Mouse (Mus musculus): Measurements from ENCODE around the gene Scamp4.
"Not testable (repeated sequence)": the region's sequence is repeated elsewhere in the genome, so short reads cannot be mapped to it uniquely, and the experiment has no call there.

The Scamp4 gene

DNA sequence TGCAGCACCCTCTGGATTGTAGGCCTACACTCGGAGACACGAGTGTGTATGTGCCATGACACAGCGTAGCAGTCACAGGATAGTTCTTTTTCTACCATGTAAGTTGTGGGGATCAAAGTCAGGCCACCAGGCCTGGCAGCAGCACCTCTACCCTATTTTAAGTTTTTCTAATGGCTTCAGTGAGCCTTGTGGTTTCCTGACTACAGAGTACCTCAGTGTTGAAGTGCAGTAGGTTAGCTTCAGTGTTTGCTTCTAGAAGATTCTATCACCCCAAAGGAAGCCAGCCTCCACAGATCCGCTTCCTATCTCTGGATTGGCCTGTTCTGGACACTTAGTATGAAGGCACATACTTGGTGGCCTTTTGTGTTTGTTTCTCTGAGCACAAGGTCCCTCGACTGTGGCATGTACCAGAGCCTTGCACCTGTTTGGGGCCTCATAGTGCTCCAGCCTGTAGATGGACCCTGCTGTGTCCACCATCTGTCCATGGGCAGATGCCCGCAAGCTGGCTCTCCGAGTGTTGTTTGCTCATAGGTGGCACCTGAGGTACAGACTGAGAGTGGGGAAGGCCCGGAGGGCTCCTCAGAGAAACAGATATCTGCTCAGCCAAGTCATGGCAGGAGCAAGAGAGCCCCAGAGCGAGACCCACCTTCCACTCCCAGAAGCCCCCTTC lies 7.6 kb downstream of the Scamp4 start:
- DNase-seq (ENCODE audit: low read depth, low spot score) = peak; percentile 95

DNA sequence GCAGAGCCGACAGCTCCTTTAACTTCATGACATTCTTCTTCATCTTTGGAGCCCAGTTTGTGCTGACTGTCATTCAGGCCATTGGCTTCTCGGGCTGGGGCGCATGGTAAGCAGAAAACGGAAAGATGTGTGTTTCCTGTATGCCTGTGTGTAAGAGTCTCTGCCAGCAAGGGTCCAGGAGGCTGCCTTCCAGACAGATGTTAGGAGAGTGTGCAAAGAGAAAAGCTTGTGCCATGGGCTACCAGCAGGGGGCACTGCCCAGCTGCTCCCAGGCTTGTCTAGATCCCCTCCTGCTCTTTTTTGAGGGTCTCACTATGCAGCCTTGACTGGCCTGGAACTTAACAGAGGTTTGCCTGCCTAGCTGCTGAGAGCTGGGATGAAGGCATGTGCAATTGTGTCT lies 8.4 kb downstream of the Scamp4 start:
- DNase-seq (ENCODE audit: low read depth, low spot score) = peak; percentile 47

- no peak for DNase-seq (ENCODE audit: low read depth, low spot score)
Observed at GRCm38 (mm10) chr10:80611905-80612304, 9.2 kb downstream of the Scamp4 start.

GRCm38 (mm10) chr10:80613821-80614220 lies 11.1 kb downstream of the Scamp4 start:
- no peak for DNase-seq (ENCODE audit: low read depth, low spot score)

GRCm38 (mm10) chr10:80614351-80614750 lies 11.7 kb downstream of the Scamp4 start:
- DNase-seq (ENCODE audit: low read depth, low spot score) = no peak

DNA sequence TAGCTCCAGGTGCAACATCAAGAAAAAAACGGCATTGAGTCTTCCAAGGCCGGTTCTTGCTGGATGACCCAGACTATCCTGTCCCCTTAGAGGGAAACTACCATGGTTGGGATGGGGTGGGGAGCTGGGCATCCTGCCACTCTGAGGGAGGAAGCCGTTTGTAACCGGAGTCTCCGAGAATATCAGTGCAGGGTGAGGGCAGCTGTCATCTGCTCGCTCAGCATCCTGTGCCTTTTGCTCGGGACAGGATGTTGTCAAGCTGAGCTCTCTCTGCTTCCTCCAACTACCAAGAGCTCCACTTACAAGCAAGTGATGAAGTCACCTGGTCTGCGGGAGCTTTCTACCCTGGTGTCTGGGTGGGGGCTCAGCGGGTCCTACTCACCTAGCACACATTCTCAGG lies 15.5 kb downstream of the Scamp4 start:
- no peak for DNase-seq (ENCODE audit: low read depth, low spot score)

DNA sequence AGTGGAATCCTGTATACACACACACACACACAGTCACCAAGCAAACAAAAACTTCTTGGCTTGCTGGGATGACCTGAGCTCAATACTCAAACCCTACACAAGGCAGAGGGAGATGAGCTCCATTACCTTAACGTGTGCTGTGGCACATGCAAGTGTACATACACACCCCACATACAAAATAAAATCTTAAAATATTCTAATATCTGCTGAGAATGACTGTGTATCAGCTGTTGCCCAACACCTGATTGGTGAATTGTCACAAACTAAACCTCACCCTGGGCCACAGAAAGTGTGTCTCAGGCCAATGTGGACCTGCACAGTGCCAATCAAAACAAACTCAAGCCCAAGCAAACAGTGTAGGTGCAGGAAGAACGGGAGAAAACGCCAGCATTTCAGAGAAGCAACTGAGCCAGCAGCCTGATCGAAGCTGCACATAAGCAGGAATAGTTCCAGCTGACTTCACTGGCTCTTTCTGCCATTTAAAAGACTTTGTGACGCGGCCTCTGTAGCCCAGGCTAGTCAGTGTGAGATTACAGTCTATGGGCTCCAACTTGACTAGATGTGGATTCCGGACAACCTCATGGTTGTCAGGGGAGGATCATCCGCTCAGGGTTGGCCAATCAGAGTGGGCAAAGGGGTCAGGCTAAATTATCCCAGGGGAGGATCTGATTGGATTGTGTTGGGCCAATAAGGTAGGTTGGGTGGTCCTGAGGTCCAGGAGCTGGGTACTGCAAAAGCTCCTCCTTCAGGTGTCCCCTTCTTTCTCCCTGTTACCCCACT lies 17.0 kb downstream of the Scamp4 start:
- no peak for DNase-seq (ENCODE audit: low read depth, low spot score)

GRCm38 (mm10) chr10:80620365-80620764 lies 17.7 kb downstream of the Scamp4 start:
- no peak for DNase-seq (ENCODE audit: low read depth, low spot score)

DNA sequence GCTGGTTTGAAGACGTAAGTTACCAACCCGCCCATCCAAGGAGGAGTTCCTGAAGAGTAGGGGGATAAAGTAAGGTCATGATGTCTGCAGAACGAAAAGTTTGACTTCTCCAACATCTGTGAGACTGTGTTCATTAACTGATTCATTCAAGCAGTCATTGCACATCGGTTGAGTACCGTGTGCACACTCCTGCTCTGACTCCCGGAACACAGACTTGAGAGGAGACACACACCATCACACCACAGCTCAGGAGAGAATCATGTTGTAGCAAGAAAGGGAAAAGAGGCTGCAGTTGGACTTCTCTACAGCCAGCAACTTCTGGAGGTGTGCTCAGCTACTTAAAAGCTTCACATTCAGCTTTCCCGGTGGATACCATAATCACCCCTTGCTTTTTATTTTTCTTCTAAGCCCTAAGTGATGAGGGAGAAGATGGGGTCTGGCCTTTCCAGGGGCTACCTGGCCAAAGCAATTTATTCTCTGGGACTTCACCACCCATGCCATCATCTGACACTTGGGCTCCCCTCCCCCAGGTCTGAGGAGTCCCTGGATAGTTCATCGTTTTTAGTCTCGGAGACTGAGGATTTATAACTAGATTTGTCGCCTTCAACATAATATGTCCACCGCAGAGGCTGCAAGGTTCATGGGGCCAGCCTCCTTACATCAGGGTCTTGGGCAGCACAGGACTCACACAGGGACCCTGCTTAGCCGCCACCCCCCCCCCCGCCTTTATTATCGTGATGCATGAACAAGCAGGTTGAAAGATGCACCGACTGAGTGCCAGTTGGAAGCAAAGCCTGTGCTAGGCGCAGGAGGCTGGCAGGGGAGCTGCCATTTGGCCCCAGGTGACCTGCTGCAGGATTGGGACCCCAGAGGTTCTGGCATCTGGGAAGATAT lies 18.4 kb downstream of the Scamp4 start:
- DNase-seq (ENCODE audit: low read depth, low spot score) = no peak

GRCm38 (mm10) chr10:80621690-80621939 lies 18.9 kb downstream of the Scamp4 start:
- DNase-seq (ENCODE audit: low read depth, low spot score) = no peak

- peak; percentile 100 for DNase-seq (ENCODE audit: low read depth, low spot score)
Observed at GRCm38 (mm10) chr10:80621940-80622660, 19.4 kb downstream of the Scamp4 start.

DNA sequence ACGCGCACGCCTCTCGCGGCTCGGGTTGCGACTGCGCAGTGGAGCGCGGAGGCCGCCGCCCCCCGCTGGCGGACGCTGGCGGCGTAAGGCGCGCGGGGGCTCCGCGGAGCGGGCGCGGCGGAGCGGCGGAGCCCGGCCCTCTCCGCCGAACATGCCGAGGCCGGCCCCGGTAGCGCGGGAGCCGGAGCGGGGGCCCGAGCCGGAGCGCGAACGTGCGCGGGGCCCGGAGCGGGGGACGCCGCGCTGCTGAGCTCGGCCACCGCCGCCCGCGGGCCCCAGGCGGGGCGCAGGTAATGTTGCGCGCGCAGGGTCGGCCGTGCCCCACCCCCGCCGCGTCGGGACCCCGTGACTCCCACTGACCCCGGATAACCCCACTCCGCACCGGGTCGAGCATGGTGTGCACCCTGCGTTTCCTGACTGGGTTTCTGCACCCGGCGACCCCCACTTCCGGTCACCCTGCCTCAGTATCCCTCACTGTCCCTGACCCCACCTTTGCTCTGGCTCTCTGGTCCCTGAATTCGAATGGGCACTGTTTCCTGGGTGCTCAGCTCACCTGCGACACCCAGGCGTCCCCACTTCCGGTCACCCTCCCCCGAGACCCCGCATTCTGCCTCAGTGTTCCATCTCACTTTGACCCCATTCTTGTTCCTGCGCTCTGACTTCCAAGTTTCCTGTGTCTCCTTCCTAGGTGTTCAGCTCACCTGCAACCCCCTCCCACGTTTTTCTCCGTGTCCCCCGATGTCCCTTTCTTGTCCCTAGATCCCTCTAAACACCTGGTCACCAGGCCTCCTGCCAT lies 20.2 kb downstream of the Scamp4 start, which contains the start of gene Csnk1g2:
Gene Csnk1g2 (plus strand): TSS at position 178 of the 796 bp plus-strand sequence.
- no peak for DNase-seq (ENCODE audit: low read depth, low spot score)

- DNase-seq (ENCODE audit: low read depth, low spot score) = peak; percentile 69
Observed at GRCm38 (mm10) chr10:80623457-80624191, 21.0 kb downstream of the Scamp4 start.

DNA sequence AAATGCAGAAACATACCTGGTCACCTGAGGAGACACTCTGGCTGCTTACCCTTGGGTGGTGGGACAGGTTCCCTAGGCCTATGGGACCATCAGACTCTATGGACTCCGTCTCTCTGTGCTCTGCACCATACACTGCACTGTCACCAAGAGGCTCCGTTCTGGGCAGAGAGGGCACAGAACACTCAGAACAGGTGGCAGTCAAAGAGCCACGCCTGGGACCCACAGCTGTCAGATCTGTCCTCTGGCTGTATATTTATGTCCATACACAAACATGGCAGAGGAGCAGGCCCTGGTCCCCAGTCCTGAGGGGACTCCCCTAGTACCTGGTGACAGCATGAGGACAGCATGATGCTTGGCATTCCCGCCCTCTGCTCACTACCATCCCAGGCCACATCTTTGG lies 23.1 kb downstream of the Scamp4 start:
- no peak for DNase-seq (ENCODE audit: low read depth, low spot score)

GRCm38 (mm10) chr10:80627685-80628084 lies 25.0 kb downstream of the Scamp4 start:
- DNase-seq (ENCODE audit: low read depth, low spot score) = no peak

GRCm38 (mm10) chr10:80628925-80629324 lies 26.3 kb downstream of the Scamp4 start:
- DNase-seq (ENCODE audit: low read depth, low spot score) = no peak

GRCm38 (mm10) chr10:80635345-80635744 lies 32.7 kb downstream of the Scamp4 start:
- no peak for DNase-seq (ENCODE audit: low read depth, low spot score)

GRCm38 (mm10) chr10:80646936-80647335 lies 44.3 kb downstream of the Scamp4 start:
- DNase-seq (ENCODE audit: low read depth, low spot score) = no peak

GRCm38 (mm10) chr10:80649910-80650309 lies 47.2 kb downstream of the Scamp4 start:
- DNase-seq (ENCODE audit: low read depth, low spot score) = not testable (repeated sequence)

GRCm38 (mm10) chr10:80650392-80650791 lies 47.7 kb downstream of the Scamp4 start:
- peak; percentile 74 for DNase-seq (ENCODE audit: low read depth, low spot score)
